Mouse (Mus musculus) heart, embryonic 15.5 days (tissue): ENCODE results near the gene Nprl2. TPM values are rescaled to one million over a fixed set of nuclear protein-coding genes. Genes with fewer than 3 reads are reported as not detected.
"Not testable (repeated sequence)": the region's sequence is repeated elsewhere in the genome, so short reads cannot be mapped to it uniquely, and the experiment has no call there.

Source experiments
- ATAC-seq: fragments of 200-750 bp; cut with Nextera tagmentation; replicated peaks from 2 replicates; pipeline ENCODE4 v1.8.0; 2017; ENCODE audit warnings: low read depth, moderate TSS enrichment; ENCODE audit not compliant: insufficient number of reproducible peaks, insufficient read depth, low FRiP score
- H3K27ac ChIP-seq: fragments of 300-500 bp; sonication (generic); 2 replicates; pipeline ENCODE4 v1.5.1; 2015; ENCODE audit warnings: mild to moderate bottlenecking, inconsistent platforms
- H3K27me3 ChIP-seq: fragments of 300-500 bp; sonication (generic); 2 replicates; pipeline ENCODE4 v1.6.1; 2015; ENCODE audit warnings: inconsistent platforms
- H3K36me3 ChIP-seq: fragments of 300-500 bp; sonication (generic); 2 replicates; pipeline ENCODE4 v1.6.1; 2015; ENCODE audit warnings: mild to moderate bottlenecking, inconsistent platforms
- H3K4me1 ChIP-seq: fragments of 300-500 bp; sonication (generic); replicated peaks from 2 replicates; pipeline ENCODE4 v1.6.1; 2015; ENCODE audit warnings: inconsistent platforms
- H3K4me2 ChIP-seq: fragments of 300-500 bp; sonication (generic); 2 replicates; pipeline ENCODE4 v1.6.1; 2015; ENCODE audit warnings: inconsistent platforms, mild to moderate bottlenecking, moderate library complexity
- H3K4me3 ChIP-seq: fragments of 300-500 bp; sonication (generic); 2 replicates; pipeline ENCODE4 v1.5.1; 2015; ENCODE audit warnings: mild to moderate bottlenecking, inconsistent platforms
- H3K9ac ChIP-seq: fragments of 300-500 bp; sonication (generic); 2 replicates; pipeline ENCODE4 v1.6.1; 2015; ENCODE audit warnings: mild to moderate bottlenecking, inconsistent platforms
- H3K9me3 ChIP-seq: fragments of 300-500 bp; sonication (generic); replicated peaks from 2 replicates; pipeline ENCODE4 v1.6.1; 2016; ENCODE audit warnings: inconsistent platforms
- WGBS: fragments of 180-500 bp; shearing (Covaris S2); methylation state at CpG from one replicate; pipeline ENCODE4 v1.1.7; 2015; ENCODE audit warnings: mixed read lengths; 5-methylcytosine and 5-hydroxymethylcytosine counted together
- polyA plus RNA-seq: library from polyadenylated mRNA; unstranded; fragments of >200 nt; fragmentation: Nextera tagmentation; extraction: Ambion mirVana; gene quantifications from 2 replicates; pipeline ENCODE4 v1.2.1, GENCODE M21; 2015

The Nprl2 gene
- polyA plus RNA-seq, 1 experiment from 2014 or later, result 26.4 TPM

DNA sequence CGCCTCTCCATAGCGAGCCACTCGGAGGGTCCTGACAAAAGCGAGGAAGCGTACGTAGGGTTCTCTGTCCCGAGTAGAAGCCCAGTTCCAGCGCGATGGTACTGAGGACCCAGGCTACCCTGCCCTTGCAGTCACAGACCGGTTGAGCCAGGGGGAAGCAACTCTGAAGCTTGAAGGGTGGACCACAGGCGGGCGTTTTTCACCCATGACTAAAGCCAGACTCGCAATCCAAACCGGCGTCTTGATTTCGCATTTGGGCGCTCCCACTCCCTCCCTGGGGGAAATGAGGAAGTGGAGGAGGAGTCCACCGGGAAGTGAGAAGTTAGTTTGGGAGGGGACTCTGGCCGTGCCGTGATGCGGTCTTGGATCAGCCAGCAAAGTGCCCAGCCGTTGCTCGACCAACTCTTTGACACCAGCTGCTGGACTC is 13.0 kb downstream of the Nprl2 start:
- peak overlapping the region; percentile 91 for H3K4me2 ChIP-seq
- H3K27me3 ChIP-seq, result peaks cover 8% of the 10 kb centered on the region; the same call in 1 of the 2 replicates
- H3K4me3 ChIP-seq, result peak overlapping the region; percentile 77
- peak; percentile 3 for ATAC-seq
- WGBS, result 0% methylated on average over 23 of the region's 23 CpGs
- peak overlapping the region; percentile 96 for H3K27ac ChIP-seq
- peak overlapping the region; percentile 86 for H3K9ac ChIP-seq
- peaks cover 52% of the 10 kb centered on the region for H3K4me1 ChIP-seq
- peaks cover 31% of the 10 kb centered on the region for H3K36me3 ChIP-seq
- no peaks in the 10 kb centered on the region for H3K9me3 ChIP-seq

DNA sequence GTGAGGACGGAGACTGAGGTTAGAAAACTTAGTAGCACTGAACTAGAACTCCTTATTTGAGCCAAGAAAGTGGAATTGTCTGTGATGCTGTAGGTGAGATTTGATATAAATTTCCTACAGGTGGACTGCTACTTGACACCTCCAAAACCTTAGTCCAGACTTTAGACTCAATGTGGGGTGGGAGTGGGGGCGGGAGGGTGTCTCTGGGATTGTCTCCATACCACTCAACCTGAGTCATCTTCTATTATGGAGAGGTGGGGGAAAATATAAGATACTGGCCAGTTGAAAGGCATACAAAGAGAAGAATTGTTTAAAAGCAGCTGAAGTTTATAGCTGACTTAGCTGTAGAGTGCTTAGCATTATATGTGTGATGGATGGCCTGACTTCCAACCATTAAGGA is 13.7 kb downstream of the Nprl2 start:
- peak overlapping the region; percentile 86 for H3K9ac ChIP-seq
- H3K4me2 ChIP-seq, result peak overlapping the region; percentile 91
- H3K4me1 ChIP-seq, result peaks cover 51% of the 10 kb centered on the region
- peak overlapping the region; percentile 96 for H3K27ac ChIP-seq
- ATAC-seq, result no peak
- H3K27me3 ChIP-seq, result peaks cover 3% of the 10 kb centered on the region; the same call in 1 of the 2 replicates
- WGBS, result 28% methylated on average over 2 of the region's 2 CpGs
- no peaks in the 10 kb centered on the region for H3K9me3 ChIP-seq
- peak overlapping the region; percentile 77 for H3K4me3 ChIP-seq
- peaks cover 38% of the 10 kb centered on the region for H3K36me3 ChIP-seq

- Histone ChIP-seq H3K9ac (peak overlapping the region; percentile 44), H3K27ac (peak overlapping the region; percentile 96)
- 44% methylated on average over 3 of the region's 3 CpGs for WGBS
Observed at GRCm38 (mm10) chr9:107556346-107556745, 14.3 kb downstream of the Nprl2 start.

DNA sequence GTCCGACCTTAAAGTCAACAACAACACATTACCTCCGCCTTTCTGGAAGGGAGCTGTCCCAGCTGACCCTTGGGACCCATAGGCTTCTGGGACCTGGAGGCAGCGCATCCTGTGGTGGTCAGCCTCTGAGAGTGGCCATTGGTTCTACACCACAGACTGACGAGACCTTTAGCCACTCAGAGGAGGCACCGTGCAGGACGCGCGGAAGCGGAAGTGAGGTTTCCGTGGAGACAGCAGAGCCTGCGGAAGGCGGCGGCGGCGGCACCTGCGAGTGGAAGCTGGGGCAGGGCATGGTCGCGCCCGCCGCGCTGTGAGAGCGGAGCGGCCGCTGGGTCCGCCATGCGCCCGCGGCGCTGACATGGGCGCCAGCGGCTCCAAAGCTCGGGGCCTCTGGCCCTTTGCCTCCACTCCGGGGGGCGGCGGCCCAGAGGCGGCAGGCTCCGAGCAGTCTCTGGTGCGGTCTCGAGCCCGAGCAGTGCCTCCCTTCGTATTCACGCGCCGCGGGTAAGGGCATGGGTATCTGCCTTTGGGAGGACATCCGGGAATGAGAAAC is 21.1 kb downstream of the Nprl2 start, which contains the start of gene Tusc2:
Gene Tusc2, plus strand, starts transcription at position 227 of the 553 bp plus-strand sequence.
- Histone ChIP-seq H3K4me2 (peak within 1 kb of the TSS; percentile 80), H3K27me3 (no peaks in the 10 kb centered on the region), H3K36me3 (peaks cover 52% of the 10 kb centered on the region), H3K27ac (peak within 1 kb of the TSS; percentile 79), H3K9me3 (no peaks in the 10 kb centered on the region), H3K4me3 (peak within 1 kb of the TSS; percentile 85), H3K4me1 (peaks cover 42% of the 10 kb centered on the region), H3K9ac (peak within 1 kb of the TSS; percentile 82)
- under 1% methylated on average over 46 of the region's 46 CpGs for WGBS
- ATAC-seq, result peak; percentile 93

More at GRCm38 (mm10) chr9:107556346-107556745, 14.3 kb downstream of the Nprl2 start:
- Histone ChIP-seq H3K4me1 (peaks cover 45% of the 10 kb centered on the region), H3K9me3 (no peaks in the 10 kb centered on the region), H3K36me3 (peaks cover 44% of the 10 kb centered on the region), H3K4me2 (peak overlapping the region; percentile 91), H3K27me3 (no peaks in the 10 kb centered on the region), H3K4me3 (peak overlapping the region; percentile 77)
- no peak for ATAC-seq

DNA sequence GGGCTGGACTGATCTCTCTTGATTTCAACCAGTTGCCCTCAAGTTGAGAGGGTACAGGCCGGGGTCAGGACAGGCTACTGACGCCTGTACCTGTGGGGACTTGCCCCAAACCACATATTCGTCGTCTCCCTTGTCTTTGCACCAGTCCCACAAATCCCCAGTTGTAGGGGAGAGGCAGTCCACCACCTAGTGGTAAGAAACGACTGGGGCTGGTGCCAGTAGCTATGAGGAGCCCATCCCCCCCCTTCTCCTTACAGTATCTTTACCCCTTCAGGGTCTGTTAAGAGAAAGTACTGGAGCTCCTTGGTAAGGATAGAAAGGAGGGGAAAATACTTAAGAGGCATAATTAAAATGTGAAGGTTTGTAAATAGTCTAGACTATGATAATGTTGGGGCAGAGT is 23.5 kb downstream of the Nprl2 start:
- ATAC-seq, H3K9me3 ChIP-seq, H3K9ac ChIP-seq, H3K27me3 ChIP-seq: not testable (repeated sequence)
- peak overlapping the region; percentile 85 for H3K4me2 ChIP-seq
- peaks cover 27% of the 10 kb centered on the region for H3K36me3 ChIP-seq
- WGBS, result 43% methylated on average over 5 of the region's 5 CpGs
- H3K4me3 ChIP-seq, result peak overlapping the region; percentile 14; the same call in 1 of the 2 replicates
- H3K27ac ChIP-seq, result peak overlapping the region; percentile 89
- H3K4me1 ChIP-seq, result peaks cover 54% of the 10 kb centered on the region

GRCm38 (mm10) chr9:107566041-107566709 is 24.1 kb downstream of the Nprl2 start:
- 51% methylated on average over 15 of the region's 15 CpGs for WGBS
- Histone ChIP-seq H3K4me2 (peak overlapping the region; percentile 85), H3K9me3 (no peaks in the 10 kb centered on the region), H3K9ac (no peak overlapping the region), H3K36me3 (peaks cover 21% of the 10 kb centered on the region), H3K4me1 (peaks cover 60% of the 10 kb centered on the region), H3K27me3 (no peaks in the 10 kb centered on the region), H3K27ac (peak overlapping the region; percentile 89), H3K4me3 (0 out of 2 replicates have a peak overlapping the region, but pooled peaks have one; percentile 7)
- ATAC-seq, result no peak

DNA sequence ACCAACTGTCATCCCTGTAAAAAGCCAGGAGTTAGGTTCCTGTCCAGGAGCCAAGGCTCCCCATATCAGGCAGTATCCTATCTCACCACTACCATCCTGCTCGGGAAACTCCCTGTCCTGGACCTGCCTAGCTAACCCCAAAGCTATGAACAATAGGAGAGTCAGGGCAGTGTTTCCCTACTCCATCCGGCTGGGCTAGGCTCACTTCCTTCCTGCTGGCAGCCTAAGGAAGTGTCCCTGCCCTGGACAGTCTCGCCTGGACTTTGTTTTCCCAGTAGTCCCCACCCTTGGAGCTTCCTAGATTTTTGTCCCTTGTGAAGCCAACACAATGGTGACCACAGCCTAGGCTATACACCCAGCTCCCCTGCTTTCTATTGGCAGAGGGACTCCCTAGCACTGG is 24.8 kb downstream of the Nprl2 start:
- peak; percentile 28 for ATAC-seq
- Histone ChIP-seq H3K9me3 (no peaks in the 10 kb centered on the region), H3K27ac (peak overlapping the region; percentile 89), H3K4me3 (0 out of 2 replicates have a peak overlapping the region, but pooled peaks have one; percentile 7), H3K4me2 (peak overlapping the region; percentile 85), H3K9ac (no peak overlapping the region), H3K36me3 (peaks cover 17% of the 10 kb centered on the region), H3K27me3 (no peaks in the 10 kb centered on the region), H3K4me1 (peaks cover 67% of the 10 kb centered on the region)
- 55% methylated on average over 3 of the region's 3 CpGs for whole genome bisulfite sequencing

DNA sequence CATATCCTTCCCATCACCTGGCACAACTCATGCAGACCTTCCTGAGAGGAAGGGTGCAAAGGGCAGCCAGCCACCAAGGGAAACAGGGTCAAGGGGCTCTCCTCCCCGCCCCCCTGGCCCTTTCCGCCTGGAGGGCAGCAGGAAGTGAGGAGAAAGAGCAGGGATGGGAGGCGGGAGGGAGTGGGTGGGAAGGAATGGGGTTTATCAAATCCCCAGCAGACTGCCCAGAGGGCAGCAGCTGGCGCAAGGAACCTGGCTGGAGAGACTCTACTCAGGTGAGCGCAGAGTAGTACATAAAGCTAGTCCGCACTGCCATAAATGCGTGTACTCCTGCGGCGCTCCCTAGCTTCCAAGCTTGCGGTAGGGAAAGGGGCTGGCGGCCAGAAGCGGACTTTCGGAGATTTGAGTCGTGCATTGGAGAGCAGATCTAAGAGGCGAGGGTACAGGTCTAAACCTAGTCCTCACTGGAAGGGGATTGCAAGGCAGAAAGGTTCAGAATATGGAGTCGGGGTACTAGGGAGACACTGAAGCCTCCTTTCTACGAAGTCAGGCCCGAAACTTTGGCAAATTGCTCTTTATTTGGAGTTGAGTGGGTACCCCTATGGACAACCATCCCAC is 25.8 kb downstream of the Nprl2 start, which contains the start of gene Hyal2:
Gene Hyal2, plus strand, starts transcription at position 244 of the 618 bp plus-strand sequence.
- H3K4me1 ChIP-seq, result peaks cover 68% of the 10 kb centered on the region
- peak within 1 kb of the TSS; percentile 81 for H3K9ac ChIP-seq
- H3K9me3 ChIP-seq, result no peaks in the 10 kb centered on the region
- peak within 1 kb of the TSS; percentile 89 for H3K27ac ChIP-seq
- peak within 1 kb of the TSS; percentile 89 for H3K4me3 ChIP-seq
- no peak for ATAC-seq
- H3K4me2 ChIP-seq, result peak within 1 kb of the TSS; percentile 85
- H3K27me3 ChIP-seq, result no peaks in the 10 kb centered on the region
- H3K36me3 ChIP-seq, result peaks cover 19% of the 10 kb centered on the region
- 15% methylated on average over 18 of the region's 18 CpGs for WGBS

GRCm38 (mm10) chr9:107568331-107569261 is 26.6 kb downstream of the Nprl2 start:
- Histone ChIP-seq H3K36me3 (peaks cover 26% of the 10 kb centered on the region), H3K9me3 (no peaks in the 10 kb centered on the region), H3K4me3 (peak overlapping the region; percentile 89), H3K4me1 (peaks cover 66% of the 10 kb centered on the region), H3K4me2 (peak overlapping the region; percentile 85), H3K27me3 (no peaks in the 10 kb centered on the region), H3K27ac (peak overlapping the region; percentile 89), H3K9ac (peak overlapping the region; percentile 81)
- peak; percentile 71 for ATAC-seq
- under 1% methylated on average over 41 of the region's 41 CpGs for WGBS

GRCm38 (mm10) chr9:107569270-107569669 is 27.2 kb downstream of the Nprl2 start:
- Histone ChIP-seq H3K36me3 (peaks cover 30% of the 10 kb centered on the region), H3K9ac (peak overlapping the region; percentile 81), H3K9me3 (no peaks in the 10 kb centered on the region), H3K4me1 (peaks cover 59% of the 10 kb centered on the region), H3K27me3 (no peaks in the 10 kb centered on the region), H3K27ac (peak overlapping the region; percentile 89), H3K4me2 (peak overlapping the region; percentile 85), H3K4me3 (peak overlapping the region; percentile 89)
- peak; percentile 4 for ATAC-seq
- under 1% methylated on average over 23 of the region's 23 CpGs for WGBS
